Mouse (Mus musculus) megakaryocyte progenitor cell, adult 5-6 weeks (primary cell): ENCODE data around the gene Apoc2. TPM values are rescaled to one million over a fixed set of nuclear protein-coding genes. Genes with fewer than 3 reads are reported as not detected.

Experiments
- ATAC-seq: replicated peaks from 2 replicates; pipeline ENCODE4 v1.8.0; 2016; ENCODE audit warnings: mild to moderate bottlenecking, moderate TSS enrichment, inconsistent platforms; ENCODE audit not compliant: poor library complexity
- total RNA-seq, 2 experiments: library from RNA; stranded (forward) in 1 of 2; stranded (reverse) in 1 of 2; fragments of 157-497, 149-512 nt in 1 of 2; fragments of 200-1000 nt in 1 of 2; gene quantifications; 2 replicates each; pipeline versions ENCODE4 v1.2.3 to v1.2.4; 2015 to 2017

The Apoc2 gene
- total RNA-seq (2015) (1.7 and 2.7 TPM in 2 replicates), total RNA-seq (2017) (2.2 and 5.2 TPM in 2 replicates)

GRCm38 (mm10) chr7:19677872-19678271 lies at the start of gene Apoc2:
Gene Apoc2, minus strand, starts transcription at chr7:19677941.
- ATAC-seq, result no peak

GRCm38 (mm10) chr7:19726541-19726940 lies 48.8 kb upstream of the Apoc2 start:
- peak; percentile 64 for ATAC-seq

- no peak for ATAC-seq
These were observed 46.4 kb upstream of the Apoc2 start for GRCm38 (mm10) chr7:19724167-19724566.

- peak; percentile 37 for ATAC-seq
These were observed 45.0 kb upstream of the Apoc2 start for GRCm38 (mm10) chr7:19722754-19723195.

- ATAC-seq, result no peak
These were observed 41.5 kb upstream of the Apoc2 start for GRCm38 (mm10) chr7:19719200-19719599.

- ATAC-seq, result no peak
These were observed 40.7 kb upstream of the Apoc2 start for GRCm38 (mm10) chr7:19718297-19718952.

GRCm38 (mm10) chr7:19717346-19717745 lies 39.6 kb upstream of the Apoc2 start:
- ATAC-seq, result no peak

GRCm38 (mm10) chr7:19716822-19717221 lies 39.1 kb upstream of the Apoc2 start:
- no peak for ATAC-seq

- ATAC-seq, result peak; percentile 1; the same call in 1 of the 2 replicates
These were observed 38.4 kb upstream of the Apoc2 start for GRCm38 (mm10) chr7:19716055-19716682.

- peak; percentile 81 for ATAC-seq
These were observed 37.7 kb upstream of the Apoc2 start, which contains the start of gene Tomm40 for GRCm38 (mm10) chr7:19715239-19716054. Gene Tomm40, minus strand, starts transcription at chr7:19715438.

GRCm38 (mm10) chr7:19714836-19715235 lies 37.1 kb upstream of the Apoc2 start:
- no peak for ATAC-seq

- no peak for ATAC-seq
These were observed 35.9 kb upstream of the Apoc2 start for GRCm38 (mm10) chr7:19713598-19713997.

GRCm38 (mm10) chr7:19713196-19713595 lies 35.5 kb upstream of the Apoc2 start:
- no peak for ATAC-seq

- ATAC-seq, result no peak
These were observed 34.7 kb upstream of the Apoc2 start for GRCm38 (mm10) chr7:19712414-19712813.

GRCm38 (mm10) chr7:19710650-19711049 lies 32.9 kb upstream of the Apoc2 start:
- ATAC-seq, result no peak

GRCm38 (mm10) chr7:19705271-19705670 lies 27.5 kb upstream of the Apoc2 start:
- no peak for ATAC-seq

GRCm38 (mm10) chr7:19704475-19704874 lies 26.7 kb upstream of the Apoc2 start:
- ATAC-seq, result no peak

GRCm38 (mm10) chr7:19702859-19703555 lies 25.3 kb upstream of the Apoc2 start:
- ATAC-seq, result no peak

- ATAC-seq, result peak; percentile 43
These were observed 23.5 kb upstream of the Apoc2 start for GRCm38 (mm10) chr7:19701069-19701761.
